Comparison of ENCODE assay signal across 8 mouse cellular contexts in genomic region chr4:43492821-43493185, GRCm38 (mm10). TPM values are rescaled to one million over a fixed set of nuclear protein-coding genes. Genes with fewer than 3 reads are reported as not detected.
A peak's percentile ranks its signal among the peaks of the same experiment; 100 is the strongest.
DNase-seq lines count a peak whose midpoint lies in the region; ATAC-seq and TF ChIP-seq lines count a peak whose summit lies in the region.

TSS of gene Ccdc107 (plus strand) at chr4:43492900.

- H3K9me3 ChIP-seq in heart, embryonic 12.5 days (replicated peaks): no peaks in the 10 kb centered on the region
- no peaks in the 10 kb centered on the region for H3K9me3 ChIP-seq in kidney, postnatal 0 days (replicated peaks; ENCODE audit: low read length)
- no peaks in the 10 kb centered on the region for H3K9me3 ChIP-seq in liver, embryonic 11.5 days (ENCODE audit: control insufficient read depth, low read length)
- no peaks in the 10 kb centered on the region for H3K9me3 ChIP-seq in stomach, embryonic 14.5 days (ENCODE audit: control insufficient read depth, low read depth, low read length)

- H3K27ac ChIP-seq in heart, embryonic 12.5 days (ENCODE audit: poor library complexity, severe bottlenecking): peak within 1 kb of the TSS; percentile 87
- peak within 1 kb of the TSS; percentile 71 for H3K27ac ChIP-seq in kidney, postnatal 0 days
- peak within 1 kb of the TSS; percentile 66 for H3K27ac ChIP-seq in liver, embryonic 11.5 days (ENCODE audit: low read depth, low read length)
- peak within 1 kb of the TSS; percentile 81 for H3K27ac ChIP-seq in stomach, embryonic 14.5 days (ENCODE audit: low read length)

- ATAC-seq in erythroid progenitor cell, adult 5-6 weeks (replicated peaks; ENCODE audit: low FRiP score, poor library complexity, severe bottlenecking): peak; percentile 91
- ATAC-seq in heart, embryonic 12.5 days (ENCODE audit: insufficient number of reproducible peaks, low FRiP score): peak; percentile 98
- ATAC-seq in kidney, postnatal 0 days (replicated peaks; ENCODE audit: low FRiP score, low read depth): peak; percentile 96
- peak; percentile 97 for ATAC-seq in liver, embryonic 11.5 days (replicated peaks; ENCODE audit: low FRiP score)
- peak; percentile 96 for ATAC-seq in stomach, embryonic 14.5 days (ENCODE audit: insufficient number of reproducible peaks, insufficient read depth, low FRiP score, low read depth)

- H3K9ac ChIP-seq in heart, embryonic 12.5 days: peak within 1 kb of the TSS; percentile 81
- peak within 1 kb of the TSS; percentile 56 for H3K9ac ChIP-seq in kidney, postnatal 0 days (ENCODE audit: low read depth, low read length)
- peak within 1 kb of the TSS; percentile 77 for H3K9ac ChIP-seq in liver, embryonic 11.5 days (ENCODE audit: low read depth, low read length)
- H3K9ac ChIP-seq in stomach, embryonic 14.5 days (replicated peaks; ENCODE audit: low read depth, low read length): peak within 1 kb of the TSS; percentile 62

- no peaks in the 10 kb centered on the region for H3K27me3 ChIP-seq in heart, embryonic 12.5 days (replicated peaks)
- no peaks in the 10 kb centered on the region for H3K27me3 ChIP-seq in kidney, postnatal 0 days (ENCODE audit: insufficient read depth, low read length)
- H3K27me3 ChIP-seq in liver, embryonic 11.5 days (replicated peaks; ENCODE audit: control insufficient read depth, insufficient read depth, low read length): no peaks in the 10 kb centered on the region
- H3K27me3 ChIP-seq in stomach, embryonic 14.5 days (ENCODE audit: control insufficient read depth, insufficient read depth, low read length): no peaks in the 10 kb centered on the region

- H3K36me3 ChIP-seq in heart, embryonic 12.5 days: peaks cover 19% of the 10 kb centered on the region
- peaks cover 15% of the 10 kb centered on the region for H3K36me3 ChIP-seq in kidney, postnatal 0 days (ENCODE audit: insufficient read depth, low read length)
- H3K36me3 ChIP-seq in liver, embryonic 11.5 days (ENCODE audit: control insufficient read depth, insufficient read depth, low read length): peaks cover 8% of the 10 kb centered on the region; the same call in 1 of the 2 replicates
- peaks cover 19% of the 10 kb centered on the region for H3K36me3 ChIP-seq in stomach, embryonic 14.5 days (ENCODE audit: control insufficient read depth, insufficient read depth, low read length)

- peak within 1 kb of the TSS; percentile 73 for H3K4me2 ChIP-seq in heart, embryonic 12.5 days
- peak within 1 kb of the TSS; percentile 63 for H3K4me2 ChIP-seq in kidney, postnatal 0 days (ENCODE audit: low read length)
- H3K4me2 ChIP-seq in liver, embryonic 11.5 days: peak within 1 kb of the TSS; percentile 66
- peak within 1 kb of the TSS; percentile 72 for H3K4me2 ChIP-seq in stomach, embryonic 14.5 days (replicated peaks; ENCODE audit: low read depth, low read length)

- WGBS in heart, embryonic 12.5 days: under 1% methylated on average over 25 of the region's 25 CpGs
- under 1% methylated on average over 25 of the region's 25 CpGs for WGBS in kidney, postnatal 0 days
- under 1% methylated on average over 25 of the region's 25 CpGs for WGBS in liver, embryonic 11.5 days
- WGBS in stomach, embryonic 14.5 days: under 1% methylated on average over 25 of the region's 25 CpGs

- peak within 1 kb of the TSS; percentile 70 for H3K4me3 ChIP-seq in heart, embryonic 12.5 days
- H3K4me3 ChIP-seq in kidney, postnatal 0 days (replicated peaks; ENCODE audit: low read depth, low read length): peak within 1 kb of the TSS; percentile 63
- peak within 1 kb of the TSS; percentile 69 for H3K4me3 ChIP-seq in liver, embryonic 11.5 days (ENCODE audit: low read depth, low read length)
- peak within 1 kb of the TSS; percentile 79 for H3K4me3 ChIP-seq in stomach, embryonic 14.5 days (ENCODE audit: low read depth, low read length)

- peak; percentile 99 for DNase-seq in CD4-positive helper T cell, adult 2 months (ENCODE audit: low read depth, low spot score)
- DNase-seq in brain, embryonic 18.5 days (ENCODE audit: low read depth, low spot score): peak; percentile 97
- peak; percentile 98 for DNase-seq in kidney, postnatal 0 days (ENCODE audit: low spot score)
- peak; percentile 88 for DNase-seq in liver, embryonic 11.5 days (ENCODE audit: low spot score)
- peak; percentile 97 for DNase-seq in naive thymus-derived CD4-positive, alpha-beta T cell, adult 2 months (ENCODE audit: low read depth)

- peak; percentile 28; the same call in 1 of the 2 replicates for TF ChIP-seq CTCF in kidney, postnatal 0 days (IDR thresholded peaks at IDR 0.05; ENCODE audit: low read depth)

- peaks cover 38% of the 10 kb centered on the region for H3K4me1 ChIP-seq in heart, embryonic 12.5 days (replicated peaks)
- H3K4me1 ChIP-seq in kidney, postnatal 0 days (replicated peaks; ENCODE audit: insufficient read depth, low read length): 0 out of 2 replicates have a peak, but pooled peaks cover 4% of the 10 kb centered on the region
- peaks cover 4% of the 10 kb centered on the region for H3K4me1 ChIP-seq in liver, embryonic 11.5 days (replicated peaks; ENCODE audit: control insufficient read depth, insufficient read depth, low read length)
- H3K4me1 ChIP-seq in stomach, embryonic 14.5 days (ENCODE audit: control insufficient read depth, insufficient read depth, low read length): peaks cover 21% of the 10 kb centered on the region

RNA-seq across cellular contexts. Expression of gene Ccdc107, which starts in this region (rescaled TPM):
- total RNA-seq in erythroid progenitor cell, adult 5-6 weeks (2015; ENCODE audit: low replicate concordance): 26.0 and 46.9 TPM in 2 replicates
- 38.5 and 41.1 TPM in 2 replicates for total RNA-seq in erythroid progenitor cell, adult 5-6 weeks (2017; ENCODE audit: low replicate concordance)
- polyA plus RNA-seq in heart, embryonic 12.5 days (2016; fragmentation: Nextera tagmentation; extraction: Ambion mirVana): 63.6 and 66.4 TPM in 2 replicates
- polyA plus RNA-seq in kidney, postnatal 0 days (2015; fragmentation: Nextera tagmentation; extraction: Ambion mirVana): 104 and 107 TPM in 2 replicates
- polyA plus RNA-seq in liver, embryonic 11.5 days (2014; fragmentation: Nextera tagmentation; extraction: Ambion mirVana): 60.3 and 60.5 TPM in 2 replicates
- 130 and 132 TPM in 2 replicates for polyA plus RNA-seq in stomach, embryonic 14.5 days (2014; fragmentation: Nextera tagmentation; extraction: Ambion mirVana)

Comparison
In these comparisons a context has a peak if more than half of its experiments do, and no peak if none do; other contexts are left out.
1. Peak in every context shown above with its lines: DNase-seq, ATAC-seq, H3K4me3 ChIP-seq and H3K27ac ChIP-seq.